Mouse (Mus musculus): ENCODE data around the gene Muc2. TPM values are rescaled to one million over a fixed set of nuclear protein-coding genes. Genes with fewer than 3 reads are reported as not detected.
"Not testable (repeated sequence)": the region's sequence is repeated elsewhere in the genome, so short reads cannot be mapped to it uniquely, and the experiment has no call there.

Muc2 gene
- 1 to 10 TPM in 1 of 2 experiments, under 1 TPM in 1; 0.74 to 1.3 TPM for total RNA-seq (2021)

DNA sequence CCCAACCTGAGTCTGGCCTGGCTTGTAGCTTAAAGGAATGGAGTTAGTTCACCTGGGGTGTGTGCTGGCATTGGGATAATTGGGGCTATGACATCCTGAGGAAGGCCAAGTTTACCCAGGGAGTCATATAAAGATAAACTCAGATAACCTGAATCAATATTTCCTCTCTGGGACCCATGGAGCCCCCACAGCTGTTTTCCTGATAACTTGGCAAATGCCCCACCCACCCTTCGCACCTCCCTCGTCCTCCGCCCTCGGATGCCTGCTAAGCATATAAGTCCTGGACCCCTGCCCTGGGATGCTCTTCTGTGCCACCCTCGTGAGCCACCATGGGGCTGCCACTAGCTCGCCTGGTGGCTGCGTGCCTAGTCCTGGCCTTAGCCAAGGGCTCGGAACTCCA, at the start of gene Muc2:
Muc2 (plus strand) TSS at position 301 of the 400 bp plus-strand sequence.
- intact Hi-C loops (cut with DNase I), result no loop called here
- DNase-seq, result no peak

- intact Hi-C loops (cut with DNase I), result no loop called here
Measured at GRCm38 (mm10) chr7:141642375-141642774, 47.8 kb upstream of the Muc2 start.

GRCm38 (mm10) chr7:141643160-141643559, 47.0 kb upstream of the Muc2 start:
- DNase-seq, result peak; percentile 29 to 57
- intact Hi-C loops (cut with DNase I), result no loop called here

More at GRCm38 (mm10) chr7:141642375-141642774, 47.8 kb upstream of the Muc2 start:
- DNase-seq, result no peak

DNA sequence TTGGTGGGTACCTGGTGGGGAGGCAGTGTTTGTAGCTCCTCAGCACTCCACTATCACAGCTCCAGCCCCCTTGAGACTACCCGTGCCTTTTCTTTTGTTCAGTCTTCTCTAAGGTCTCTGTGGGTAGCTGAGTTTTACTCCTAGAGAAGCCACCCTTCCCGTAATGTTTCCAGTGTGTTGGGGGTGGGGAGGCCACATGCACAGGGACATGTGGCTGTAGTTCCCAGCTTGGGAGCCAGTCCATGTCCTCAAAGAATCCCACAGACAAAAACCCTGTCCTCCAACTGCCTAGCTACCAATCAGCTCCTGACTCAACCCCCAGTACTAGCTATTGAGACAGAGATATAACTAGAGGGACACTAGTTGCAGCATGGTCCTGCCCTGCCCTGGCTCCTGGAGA, 43.1 kb upstream of the Muc2 start:
- intact Hi-C loops (cut with DNase I), result no loop called here

DNA sequence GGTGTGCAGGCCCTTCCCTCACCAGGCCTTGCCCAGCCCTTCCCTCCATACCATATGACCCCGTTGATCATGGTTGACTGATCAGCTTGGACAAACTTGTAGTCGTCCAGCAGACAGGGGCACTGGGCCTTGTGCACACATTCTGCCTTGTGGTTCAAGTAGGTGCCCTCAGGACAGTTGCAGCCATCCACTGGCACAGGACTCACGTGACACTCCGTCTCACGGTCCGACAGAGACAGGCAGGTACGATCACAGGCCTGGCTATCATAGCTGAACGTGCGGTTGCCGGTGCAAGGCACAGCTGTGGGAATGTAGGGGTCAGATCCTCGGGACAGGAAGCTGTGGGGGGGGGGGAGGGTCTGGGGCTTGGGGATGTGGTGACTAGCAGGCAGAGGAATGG, 42.3 kb upstream of the Muc2 start:
- intact Hi-C loops (cut with DNase I), result no loop called here

More for the DNA sequence above, 43.1 kb upstream of the Muc2 start:
- no peak for DNase-seq

DNA sequence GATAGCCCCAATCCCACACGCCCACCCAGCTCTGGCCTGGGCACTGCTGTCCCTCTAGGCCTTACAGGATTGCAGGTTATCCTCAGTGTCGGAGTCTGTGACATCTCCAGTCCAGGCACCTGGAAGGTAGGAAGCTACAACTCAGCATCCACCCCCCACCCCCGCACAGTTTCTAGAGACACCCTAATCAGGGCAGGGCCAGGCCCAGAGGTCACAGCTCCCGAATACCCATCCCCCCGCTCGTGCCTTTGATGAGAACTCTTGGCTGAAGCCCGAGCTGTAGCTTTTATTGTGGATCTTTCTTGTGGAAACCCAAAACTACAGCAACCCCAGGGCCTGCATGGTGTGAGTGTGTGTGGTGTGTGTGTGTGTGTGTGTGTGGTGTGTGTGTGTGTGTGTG, 37.9 kb upstream of the Muc2 start:
- DNase-seq, result no peak
- intact Hi-C loops (cut with DNase I), result no loop called here

More for the DNA sequence above, 42.3 kb upstream of the Muc2 start:
- no peak for DNase-seq

DNA sequence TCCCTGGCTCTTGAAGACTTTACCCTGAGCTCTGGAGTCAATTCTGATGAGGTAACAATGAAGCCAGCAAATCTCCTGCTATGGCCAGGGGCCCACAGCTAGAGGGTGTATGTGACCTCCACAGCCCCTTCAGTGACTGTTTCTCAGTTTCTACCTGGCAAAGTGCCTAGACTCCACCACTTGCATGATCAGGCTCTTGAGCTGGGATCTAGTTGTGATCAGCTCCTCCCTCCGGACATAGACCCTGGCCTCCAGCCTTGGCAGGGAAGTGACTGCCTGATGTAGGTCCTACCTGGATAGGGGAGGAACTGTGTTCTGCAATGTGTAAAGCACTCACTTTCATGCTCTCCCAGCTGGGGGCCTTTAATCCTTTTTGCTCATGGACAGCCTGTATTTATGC, 29.8 kb upstream of the Muc2 start:
- intact Hi-C loops (cut with DNase I), result no loop called here
- DNase-seq, result no peak

GRCm38 (mm10) chr7:141661481-141661880, 28.7 kb upstream of the Muc2 start:
- peak; percentile 67 to 74 for DNase-seq
- intact Hi-C loops (cut with DNase I), result no loop called here

GRCm38 (mm10) chr7:141662223-141662622, 27.9 kb upstream of the Muc2 start:
- intact Hi-C loops (cut with DNase I), result no loop called here
- no peak for DNase-seq

DNA sequence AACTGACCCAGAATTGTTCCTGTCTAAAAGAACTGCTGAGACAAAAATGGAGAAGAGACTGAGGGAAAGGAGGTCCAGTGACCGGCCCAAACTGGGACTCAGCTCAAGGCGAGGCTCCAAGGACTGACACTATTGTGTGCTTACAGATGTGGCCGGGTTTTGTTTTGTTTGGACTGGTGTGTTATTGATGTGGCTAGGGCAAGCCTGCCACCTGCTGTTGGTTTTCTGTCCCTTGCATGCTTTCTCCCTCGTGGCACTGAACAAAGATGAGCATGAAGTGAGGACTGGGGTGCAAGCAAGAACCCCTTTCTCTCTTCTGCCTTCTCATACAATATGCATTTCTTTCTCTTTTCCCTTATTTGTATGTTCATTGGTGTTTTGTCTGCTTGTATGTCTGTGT, 23.9 kb upstream of the Muc2 start:
- peak; percentile 64 to 74 for DNase-seq
- intact Hi-C loops (cut with DNase I), result loop anchor here (1.0 to 2.0 kb wide), 2 partner anchors 137 to 186 kb away; no protein-coding TSS in a partner anchor

- DNase-seq; intact Hi-C loops (cut with DNase I): not testable (repeated sequence)
Measured at GRCm38 (mm10) chr7:141669097-141669496, 21.0 kb upstream of the Muc2 start.

DNA sequence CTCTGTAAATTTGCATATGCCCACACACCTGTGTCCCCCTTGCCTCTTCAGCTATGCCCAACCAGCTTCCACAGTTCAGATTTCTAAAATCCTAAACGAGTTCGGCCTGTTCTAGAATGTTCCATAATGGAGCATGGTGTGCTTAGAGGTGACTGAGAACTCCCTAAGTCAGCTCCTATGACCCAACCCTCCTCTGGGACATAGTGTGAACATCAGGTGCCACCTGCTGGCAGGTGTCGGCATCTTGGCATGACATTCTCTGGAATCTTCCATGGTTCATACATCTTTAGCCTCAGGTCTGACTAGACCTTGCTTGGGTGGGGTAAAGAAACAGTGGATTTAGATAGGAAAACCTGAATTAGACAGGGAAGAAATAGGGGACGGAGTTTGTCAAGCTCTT, 19.1 kb upstream of the Muc2 start:
- peak; percentile 19 to 41 for DNase-seq
- intact Hi-C loops (cut with DNase I), result no loop called here

- no peak for DNase-seq
- intact Hi-C loops (cut with DNase I), result no loop called here
Measured at GRCm38 (mm10) chr7:141671626-141672291, 18.4 kb upstream of the Muc2 start.

- no peak for DNase-seq
- intact Hi-C loops (cut with DNase I), result no loop called here
Measured at GRCm38 (mm10) chr7:141678922-141679321, 11.2 kb upstream of the Muc2 start.

DNA sequence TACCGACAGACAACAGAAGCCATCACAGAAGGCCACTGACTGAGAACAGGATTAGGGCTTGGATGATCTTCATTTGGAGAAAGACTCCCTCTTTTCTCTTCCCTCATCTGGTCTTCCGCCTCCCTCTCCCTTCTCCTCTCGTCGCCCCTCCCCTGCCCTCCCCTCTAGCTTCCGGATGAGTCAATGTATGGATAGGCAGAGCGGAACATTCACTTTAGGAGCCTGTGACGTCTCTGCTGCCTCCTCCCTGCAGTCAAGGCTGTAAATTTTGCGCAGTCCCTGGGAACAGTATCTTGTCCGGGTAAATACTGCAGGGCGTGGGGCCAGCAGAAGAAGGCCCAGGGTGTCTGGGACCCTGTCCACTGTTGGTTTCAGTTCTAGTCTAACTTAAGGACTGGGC, 2.8 kb upstream of the Muc2 start:
- intact Hi-C loops (cut with DNase I), result no loop called here
- no peak for DNase-seq

DNA sequence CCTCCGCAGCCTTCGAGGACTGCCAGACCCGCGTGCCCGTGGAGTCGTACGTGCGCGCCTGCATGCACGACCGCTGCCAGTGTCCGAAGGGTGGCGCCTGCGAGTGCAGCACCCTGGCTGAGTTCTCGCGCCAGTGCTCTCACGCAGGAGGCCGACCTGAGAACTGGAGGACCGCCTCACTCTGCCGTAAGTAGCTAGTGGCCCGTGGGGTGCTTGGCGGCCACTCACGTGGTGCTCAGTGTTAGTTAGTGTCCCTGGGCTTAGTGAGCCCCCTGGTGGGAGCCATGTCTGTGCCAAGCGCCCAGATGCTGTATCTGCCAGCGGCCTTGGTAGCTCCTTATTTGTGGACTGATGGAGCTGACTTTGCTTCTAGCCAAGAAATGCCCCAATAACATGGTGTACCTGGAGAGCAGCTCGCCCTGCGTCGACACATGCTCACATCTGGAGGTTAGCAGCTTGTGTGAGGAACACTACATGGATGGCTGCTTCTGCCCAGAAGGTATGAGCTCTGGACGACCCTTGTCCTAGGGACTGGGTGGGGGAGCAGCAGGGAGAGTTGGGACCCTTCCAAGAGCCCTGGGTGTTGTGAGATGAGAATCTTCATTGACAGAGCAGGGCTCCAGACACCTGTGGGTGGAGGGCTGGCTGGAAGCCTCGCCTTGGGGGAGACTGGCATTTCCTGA, 3.6 kb downstream of the Muc2 start:
- DNase-seq, result peak; percentile 4 to 20
- intact Hi-C loops (cut with DNase I), result no loop called here

DNA sequence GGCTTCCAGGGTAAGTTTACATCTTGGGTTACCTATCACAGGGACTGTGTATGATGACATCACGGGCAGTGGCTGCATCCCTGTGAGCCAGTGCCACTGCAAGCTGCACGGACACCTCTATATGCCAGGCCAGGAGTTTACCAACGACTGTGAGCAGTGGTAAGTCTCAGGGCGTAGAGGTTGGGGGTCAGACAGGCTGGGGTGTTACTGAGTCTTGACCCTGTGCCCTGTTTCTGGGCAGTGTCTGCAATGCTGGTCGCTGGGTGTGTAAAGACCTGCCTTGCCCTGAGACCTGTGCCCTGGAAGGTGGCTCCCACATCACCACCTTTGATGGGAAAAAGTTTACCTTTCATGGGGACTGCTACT, 4.1 kb downstream of the Muc2 start:
- no peak for DNase-seq
- intact Hi-C loops (cut with DNase I), result no loop called here

GRCm38 (mm10) chr7:141696538-141696937, 6.4 kb downstream of the Muc2 start:
- intact Hi-C loops (cut with DNase I), result no loop called here
- DNase-seq, result no peak

GRCm38 (mm10) chr7:141699556-141700220, 9.5 kb downstream of the Muc2 start:
- intact Hi-C loops (cut with DNase I), result no loop called here

GRCm38 (mm10) chr7:141747451-141748100, 57.4 kb downstream of the Muc2 start:
- DNase-seq, result no peak
- intact Hi-C loops (cut with DNase I), result no loop called here

More at GRCm38 (mm10) chr7:141699556-141700220, 9.5 kb downstream of the Muc2 start:
- no peak for DNase-seq

GRCm38 (mm10) chr7:141752513-141752912, 62.4 kb downstream of the Muc2 start:
- no peak for DNase-seq
- intact Hi-C loops (cut with DNase I), result no loop called here

All from heart, postnatal 10 days (tissue).